Mouse (Mus musculus): ENCODE measurements at regions not wholly inside any gene's neighbourhood (a gene's known extent, or its start where the extent isn't known, plus 50 kb on each side); places are given as distances from the start of the nearest gene placed in this dataset.

DNA sequence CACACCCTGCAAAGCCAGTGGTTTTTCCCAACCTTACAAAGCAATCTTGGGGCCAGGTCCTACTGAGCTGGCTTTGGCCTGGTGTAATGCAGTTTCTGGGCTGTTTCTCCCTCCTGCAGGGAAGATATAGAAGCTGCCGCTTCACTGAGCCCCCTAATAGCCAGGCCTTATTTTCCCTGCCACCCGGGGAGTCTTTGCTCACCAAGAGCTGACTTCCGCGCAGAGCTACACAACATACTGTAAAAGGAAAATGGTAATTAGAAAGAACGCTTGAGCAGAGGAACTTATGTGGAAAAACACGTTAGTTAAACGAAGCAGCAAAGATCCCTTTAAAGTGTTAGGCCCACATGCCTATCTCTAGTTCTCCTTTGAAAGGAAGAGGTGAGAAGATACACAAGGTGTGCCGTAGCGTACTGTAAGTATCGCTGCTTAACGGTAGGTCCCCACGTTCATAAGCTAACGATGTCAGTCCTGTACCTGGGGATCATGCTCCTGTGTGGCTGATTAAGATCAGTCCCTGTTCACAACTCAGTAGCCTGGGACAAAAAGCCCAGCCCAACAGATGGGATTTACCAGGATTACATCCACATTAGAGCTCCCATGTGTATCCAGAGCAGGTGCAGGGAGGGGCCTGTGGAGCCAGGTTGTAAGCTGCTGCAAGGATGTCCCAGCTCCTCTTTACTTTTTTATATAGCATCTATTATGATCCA, 307.5 kb upstream of the Chd6 start:
- Histone ChIP-seq H3K27ac (ENCODE audit: control insufficient read depth, insufficient read depth, low read depth, low read length, poor library complexity) (no peak overlapping the region), H3K4me3 (replicated peaks; ENCODE audit: control insufficient read depth, low read depth, low read length) (no peak overlapping the region), H3K4me1 (ENCODE audit: control insufficient read depth, insufficient read depth, low read length) (no peaks in the 10 kb centered on the region; the same call in 1 of the 2 replicates)
- no peak for TF ChIP-seq CTCF (IDR thresholded peaks at IDR 0.05; ENCODE audit: control insufficient read depth, insufficient read depth, low read length)
- TF ChIP-seq POLR2A (IDR thresholded peaks at IDR 0.05; ENCODE audit: borderline replicate concordance, control insufficient read depth, low read depth, low read length) = no peak
- WGBS = 77% methylated on average over 13 of the region's 13 CpGs

- Histone ChIP-seq H3K4me3 (replicated peaks; ENCODE audit: control insufficient read depth, low read depth, low read length) (no peak overlapping the region), H3K4me1 (ENCODE audit: control insufficient read depth, insufficient read depth, low read length) (no peaks in the 10 kb centered on the region), H3K27ac (ENCODE audit: control insufficient read depth, insufficient read depth, low read depth, low read length, poor library complexity) (no peak overlapping the region)
- 92% methylated on average over 1 of the region's 1 CpGs for WGBS
- TF ChIP-seq CTCF (IDR thresholded peaks at IDR 0.05; ENCODE audit: control insufficient read depth, insufficient read depth, low read length) = no peak
- TF ChIP-seq POLR2A (IDR thresholded peaks at IDR 0.05; ENCODE audit: borderline replicate concordance, control insufficient read depth, low read depth, low read length) = no peak
These were observed 299.4 kb upstream of the Chd6 start for GRCm38 (mm10) chr2:161408306-161408705.

DNA sequence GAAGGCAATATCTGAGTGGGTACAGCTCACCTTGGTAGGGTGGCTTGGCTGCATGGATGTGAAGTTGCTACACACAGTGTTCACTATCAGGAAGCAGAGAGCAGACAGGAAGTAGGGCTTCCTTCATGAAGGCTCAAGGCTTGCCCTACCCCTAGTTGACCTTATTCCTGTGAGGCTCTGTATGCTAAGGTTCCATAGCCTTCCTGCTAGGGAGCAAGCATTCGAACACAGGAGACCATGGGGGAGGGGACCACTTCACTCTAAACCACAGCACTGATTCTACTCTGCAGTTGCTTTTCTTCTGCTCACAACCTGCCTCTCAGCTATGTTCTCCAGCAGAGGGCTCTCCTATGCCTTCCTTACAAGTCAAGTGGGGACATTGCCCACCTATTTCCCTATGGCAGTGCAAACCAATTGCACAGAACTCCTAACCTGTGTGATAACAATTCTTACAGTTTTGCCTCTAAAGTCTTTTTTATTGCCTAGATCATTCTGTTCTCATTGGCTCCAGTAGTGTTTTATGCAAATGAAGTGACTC, 297.0 kb upstream of the Chd6 start:
- no peaks in the 10 kb centered on the region for H3K4me1 ChIP-seq (ENCODE audit: control insufficient read depth, insufficient read depth, low read length)
- H3K4me3 ChIP-seq (replicated peaks; ENCODE audit: control insufficient read depth, low read depth, low read length) = no peak overlapping the region
- H3K27ac ChIP-seq (ENCODE audit: control insufficient read depth, insufficient read depth, low read depth, low read length, poor library complexity) = no peak overlapping the region
- TF ChIP-seq POLR2A (IDR thresholded peaks at IDR 0.05; ENCODE audit: borderline replicate concordance, control insufficient read depth, low read depth, low read length) = no peak
- no peak for TF ChIP-seq CTCF (IDR thresholded peaks at IDR 0.05; ENCODE audit: control insufficient read depth, insufficient read depth, low read length)
- 7% methylated on average over 1 of the region's 1 CpGs for WGBS

GRCm38 (mm10) chr2:161398061-161398460, 289.2 kb upstream of the Chd6 start:
- Histone ChIP-seq H3K4me3 (replicated peaks; ENCODE audit: control insufficient read depth, low read depth, low read length) (no peak overlapping the region), H3K27ac (ENCODE audit: control insufficient read depth, insufficient read depth, low read depth, low read length, poor library complexity) (no peak overlapping the region), H3K4me1 (ENCODE audit: control insufficient read depth, insufficient read depth, low read length) (no peaks in the 10 kb centered on the region)
- 51% methylated on average over 3 of the region's 3 CpGs for WGBS
- TF ChIP-seq CTCF (IDR thresholded peaks at IDR 0.05; ENCODE audit: control insufficient read depth, insufficient read depth, low read length) (no peak), POLR2A (IDR thresholded peaks at IDR 0.05; ENCODE audit: borderline replicate concordance, control insufficient read depth, low read depth, low read length) (no peak)

- Histone ChIP-seq H3K4me1 (ENCODE audit: control insufficient read depth, insufficient read depth, low read length) (no peaks in the 10 kb centered on the region), H3K27ac (ENCODE audit: control insufficient read depth, insufficient read depth, low read depth, low read length, poor library complexity) (no peak overlapping the region), H3K4me3 (replicated peaks; ENCODE audit: control insufficient read depth, low read depth, low read length) (no peak overlapping the region)
- 82% methylated on average over 15 of the region's 15 CpGs for WGBS
- no peak for TF ChIP-seq CTCF (IDR thresholded peaks at IDR 0.05; ENCODE audit: control insufficient read depth, insufficient read depth, low read length)
- TF ChIP-seq POLR2A (IDR thresholded peaks at IDR 0.05; ENCODE audit: borderline replicate concordance, control insufficient read depth, low read depth, low read length) = no peak
These were observed 282.2 kb upstream of the Chd6 start for GRCm38 (mm10) chr2:161390954-161391690.

- no peak overlapping the region for H3K4me3 ChIP-seq (replicated peaks; ENCODE audit: control insufficient read depth, low read depth, low read length)
- H3K27ac ChIP-seq (ENCODE audit: control insufficient read depth, insufficient read depth, low read depth, low read length, poor library complexity) = no peak overlapping the region
- WGBS = 74% methylated on average over 5 of the region's 5 CpGs
- H3K4me1 ChIP-seq (ENCODE audit: control insufficient read depth, insufficient read depth, low read length) = no peaks in the 10 kb centered on the region
- TF ChIP-seq CTCF (IDR thresholded peaks at IDR 0.05; ENCODE audit: control insufficient read depth, insufficient read depth, low read length) (no peak), POLR2A (IDR thresholded peaks at IDR 0.05; ENCODE audit: borderline replicate concordance, control insufficient read depth, low read depth, low read length) (no peak)
These were observed 280.5 kb upstream of the Chd6 start for GRCm38 (mm10) chr2:161389318-161389835.

GRCm38 (mm10) chr2:161387054-161387453, 278.2 kb upstream of the Chd6 start:
- no peak for TF ChIP-seq POLR2A (IDR thresholded peaks at IDR 0.05; ENCODE audit: borderline replicate concordance, control insufficient read depth, low read depth, low read length)
- no peak for TF ChIP-seq CTCF (IDR thresholded peaks at IDR 0.05; ENCODE audit: control insufficient read depth, insufficient read depth, low read length)
- no peak overlapping the region for H3K27ac ChIP-seq (ENCODE audit: control insufficient read depth, insufficient read depth, low read depth, low read length, poor library complexity)
- WGBS = 82% methylated on average over 6 of the region's 6 CpGs
- no peak overlapping the region for H3K4me3 ChIP-seq (replicated peaks; ENCODE audit: control insufficient read depth, low read depth, low read length)
- no peaks in the 10 kb centered on the region for H3K4me1 ChIP-seq (ENCODE audit: control insufficient read depth, insufficient read depth, low read length)

DNA sequence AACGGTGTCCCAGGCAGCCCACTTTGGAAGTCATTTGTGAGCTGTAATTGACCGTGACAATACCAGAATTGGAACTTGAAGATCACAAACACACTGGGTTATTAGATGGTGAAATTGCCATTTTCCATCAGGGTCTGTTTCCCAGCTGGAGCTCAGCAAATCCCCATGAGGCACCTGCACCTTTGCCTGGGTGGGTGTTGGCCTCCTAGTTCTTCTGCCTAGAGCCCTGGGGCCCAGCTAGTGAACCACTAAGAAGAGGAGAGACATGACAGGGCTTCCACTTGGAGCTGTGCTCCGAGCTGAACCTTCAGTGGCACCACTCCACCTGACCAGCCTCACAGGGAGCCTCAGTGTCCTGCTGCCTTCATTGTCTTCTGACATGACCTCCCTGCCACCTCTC, 273.5 kb upstream of the Chd6 start:
- Histone ChIP-seq H3K4me3 (replicated peaks; ENCODE audit: control insufficient read depth, low read depth, low read length) (no peak overlapping the region), H3K27ac (ENCODE audit: control insufficient read depth, insufficient read depth, low read depth, low read length, poor library complexity) (no peak overlapping the region), H3K4me1 (ENCODE audit: control insufficient read depth, insufficient read depth, low read length) (no peaks in the 10 kb centered on the region)
- no peak for TF ChIP-seq POLR2A (IDR thresholded peaks at IDR 0.05; ENCODE audit: borderline replicate concordance, control insufficient read depth, low read depth, low read length)
- TF ChIP-seq CTCF (IDR thresholded peaks at IDR 0.05; ENCODE audit: control insufficient read depth, insufficient read depth, low read length) = no peak
- WGBS = 64% methylated on average over 3 of the region's 3 CpGs
